Mouse (Mus musculus): Measurements from ENCODE around the gene Atf6b. TPM values are rescaled to one million over a fixed set of nuclear protein-coding genes. Genes with fewer than 3 reads are reported as not detected.

Gene Atf6b
- total and polyA plus RNA-seq, 2 experiments from 2014 or later, result 43.7 to 86.4 TPM

- H3K36me3 ChIP-seq (ENCODE audit: insufficient read depth), result peaks cover 11% of the 10 kb centered on the region
- no peak for ATAC-seq
- peaks cover 18% of the 10 kb centered on the region for H3K4me1 ChIP-seq (ENCODE audit: insufficient read depth)
- TF ChIP-seq CTCF (IDR thresholded peaks at IDR 0.05; ENCODE audit: low read depth), result no peak
- no peaks in the 10 kb centered on the region for H3K9me3 ChIP-seq (ENCODE audit: low read length)
- H3K9ac ChIP-seq, result peak overlapping the region; percentile 91
- H3K27me3 ChIP-seq (ENCODE audit: insufficient read depth, low read length), result no peaks in the 10 kb centered on the region
- 16% methylated on average over 24 of the region's 24 CpGs for WGBS
- peak overlapping the region; percentile 85 for H3K4me3 ChIP-seq (ENCODE audit: low read depth, low read length)
- DNase-seq, result peak; percentile 32
- H3K27ac ChIP-seq (ENCODE audit: low read depth, low read length), result peak overlapping the region; percentile 89
- peak overlapping the region; percentile 97 for H3K4me2 ChIP-seq (ENCODE audit: low read depth)
These were observed 42.3 kb upstream of the Atf6b start for GRCm38 (mm10) chr17:34604511-34605237.

DNA sequence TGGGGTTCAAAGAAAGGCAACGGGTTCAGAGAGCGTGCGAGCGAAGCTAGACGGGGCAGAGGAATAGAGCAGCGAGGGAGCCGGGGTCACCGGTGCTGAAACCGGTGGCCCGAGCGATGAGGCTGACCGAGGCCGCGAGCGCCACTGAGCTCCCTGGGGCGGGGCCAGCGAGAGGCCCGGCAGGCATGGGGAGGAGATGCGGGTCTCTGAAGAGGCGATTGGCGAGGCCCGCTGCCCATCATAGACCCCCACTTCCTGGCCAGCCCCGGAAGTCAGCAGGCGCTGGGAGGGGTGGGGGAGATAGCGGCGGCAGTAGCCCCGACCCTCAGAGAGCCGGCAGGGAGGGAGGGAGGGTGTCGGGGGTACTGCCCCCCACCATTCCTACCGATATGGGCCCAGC, 41.3 kb upstream of the Atf6b start:
- peak overlapping the region; percentile 85 for H3K4me3 ChIP-seq (ENCODE audit: low read depth, low read length)
- H3K27me3 ChIP-seq (ENCODE audit: insufficient read depth, low read length), result no peaks in the 10 kb centered on the region
- peak overlapping the region; percentile 89 for H3K27ac ChIP-seq (ENCODE audit: low read depth, low read length)
- DNase-seq (peak; percentile 96), ATAC-seq (peak; percentile 46)
- peak overlapping the region; percentile 91 for H3K9ac ChIP-seq
- TF ChIP-seq CTCF (IDR thresholded peaks at IDR 0.05; ENCODE audit: low read depth), result no peak
- H3K9me3 ChIP-seq (ENCODE audit: low read length), result no peaks in the 10 kb centered on the region
- peak overlapping the region; percentile 97 for H3K4me2 ChIP-seq (ENCODE audit: low read depth)
- peaks cover 9% of the 10 kb centered on the region; the same call in 1 of the 2 replicates for H3K36me3 ChIP-seq (ENCODE audit: insufficient read depth)
- 2% methylated on average over 29 of the region's 30 CpGs for WGBS
- H3K4me1 ChIP-seq (ENCODE audit: insufficient read depth), result peaks cover 18% of the 10 kb centered on the region

- H3K4me2 ChIP-seq (ENCODE audit: low read depth), result peak overlapping the region; percentile 97
- WGBS, result 17% methylated on average over 30 of the region's 32 CpGs
- H3K36me3 ChIP-seq (ENCODE audit: insufficient read depth), result peaks cover 13% of the 10 kb centered on the region
- no peak for TF ChIP-seq CTCF (IDR thresholded peaks at IDR 0.05; ENCODE audit: low read depth)
- ATAC-seq, result no peak
- H3K9ac ChIP-seq, result peak overlapping the region; percentile 91
- peaks cover 18% of the 10 kb centered on the region for H3K4me1 ChIP-seq (ENCODE audit: insufficient read depth)
- peak overlapping the region; percentile 89 for H3K27ac ChIP-seq (ENCODE audit: low read depth, low read length)
- peak overlapping the region; percentile 85 for H3K4me3 ChIP-seq (ENCODE audit: low read depth, low read length)
- no peaks in the 10 kb centered on the region for H3K9me3 ChIP-seq (ENCODE audit: low read length)
- no peak for DNase-seq
- H3K27me3 ChIP-seq (ENCODE audit: insufficient read depth, low read length), result no peaks in the 10 kb centered on the region
These were observed 40.5 kb upstream of the Atf6b start for GRCm38 (mm10) chr17:34606186-34607039.

- no peak for TF ChIP-seq CTCF (IDR thresholded peaks at IDR 0.05; ENCODE audit: low read depth)
- WGBS, result 75% methylated on average over 7 of the region's 7 CpGs
- no peak overlapping the region for H3K4me2 ChIP-seq (ENCODE audit: low read depth)
- H3K4me3 ChIP-seq (ENCODE audit: low read depth, low read length), result no peak overlapping the region
- no peaks in the 10 kb centered on the region for H3K27me3 ChIP-seq (ENCODE audit: insufficient read depth, low read length)
- H3K9ac ChIP-seq, result 0 out of 2 replicates have a peak overlapping the region, but pooled peaks have one; percentile 18
- H3K4me1 ChIP-seq (ENCODE audit: insufficient read depth), result peaks cover 13% of the 10 kb centered on the region
- DNase-seq (no peak), ATAC-seq (no peak)
- H3K27ac ChIP-seq (ENCODE audit: low read depth, low read length), result no peak overlapping the region
- H3K36me3 ChIP-seq (ENCODE audit: insufficient read depth), result peaks cover 29% of the 10 kb centered on the region
- H3K9me3 ChIP-seq (ENCODE audit: low read length), result no peaks in the 10 kb centered on the region
These were observed 38.9 kb upstream of the Atf6b start for GRCm38 (mm10) chr17:34607997-34608396.

- H3K9ac ChIP-seq, result no peak overlapping the region
- no peaks in the 10 kb centered on the region for H3K27me3 ChIP-seq (ENCODE audit: insufficient read depth, low read length)
- no peak overlapping the region for H3K4me2 ChIP-seq (ENCODE audit: low read depth)
- DNase-seq, result no peak
- no peaks in the 10 kb centered on the region for H3K9me3 ChIP-seq (ENCODE audit: low read length)
- peaks cover 52% of the 10 kb centered on the region for H3K36me3 ChIP-seq (ENCODE audit: insufficient read depth)
- ATAC-seq, result no peak
- 0 out of 2 replicates have a peak, but pooled peaks cover 5% of the 10 kb centered on the region for H3K4me1 ChIP-seq (ENCODE audit: insufficient read depth)
- no peak overlapping the region for H3K27ac ChIP-seq (ENCODE audit: low read depth, low read length)
- no peak overlapping the region for H3K4me3 ChIP-seq (ENCODE audit: low read depth, low read length)
- 91% methylated on average over 8 of the region's 8 CpGs for WGBS
- no peak for TF ChIP-seq CTCF (IDR thresholded peaks at IDR 0.05; ENCODE audit: low read depth)
These were observed 35.9 kb upstream of the Atf6b start for GRCm38 (mm10) chr17:34611050-34611449.

- WGBS, result 90% methylated on average over 11 of the region's 11 CpGs
- no peak overlapping the region for H3K27ac ChIP-seq (ENCODE audit: low read depth, low read length)
- H3K4me2 ChIP-seq (ENCODE audit: low read depth), result no peak overlapping the region
- ATAC-seq (no peak), DNase-seq (no peak)
- H3K9ac ChIP-seq, result no peak overlapping the region
- no peaks in the 10 kb centered on the region for H3K27me3 ChIP-seq (ENCODE audit: insufficient read depth, low read length)
- peaks cover 60% of the 10 kb centered on the region for H3K36me3 ChIP-seq (ENCODE audit: insufficient read depth)
- no peak for TF ChIP-seq CTCF (IDR thresholded peaks at IDR 0.05; ENCODE audit: low read depth)
- no peaks in the 10 kb centered on the region for H3K9me3 ChIP-seq (ENCODE audit: low read length)
- H3K4me1 ChIP-seq (ENCODE audit: insufficient read depth), result no peaks in the 10 kb centered on the region
- H3K4me3 ChIP-seq (ENCODE audit: low read depth, low read length), result no peak overlapping the region
These were observed 33.8 kb upstream of the Atf6b start for GRCm38 (mm10) chr17:34613054-34613645.
